Mouse (Mus musculus) cerebellum, adult 11-12 months (tissue): ENCODE data around the gene Sik3.

ENCODE experiments used
- DNase-seq: peaks from one replicate; pipeline ENCODE4 v3.0.0; 2022

The Sik3 gene

DNA sequence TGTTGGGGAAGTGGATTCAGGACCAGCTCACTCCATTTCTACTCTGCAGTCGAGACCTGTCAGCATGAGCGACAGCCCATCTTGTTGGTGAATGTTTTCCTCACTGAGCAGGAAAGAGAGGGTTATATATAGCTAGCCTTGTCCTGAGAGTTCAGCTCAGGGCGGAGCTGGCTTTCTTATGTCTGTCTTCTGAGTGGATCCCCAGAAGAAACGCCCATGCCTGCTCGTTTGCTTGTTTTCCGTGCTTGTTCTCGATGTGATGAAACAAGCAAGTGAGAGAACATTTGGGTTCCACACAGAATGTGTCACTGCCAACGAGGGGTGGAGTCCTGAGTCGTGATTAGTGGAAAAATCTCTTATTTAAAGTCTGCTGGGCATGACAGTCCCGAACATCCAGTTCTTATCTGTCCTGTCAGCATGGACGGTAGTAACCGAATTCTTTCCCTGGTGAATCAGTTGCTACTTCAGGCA lies 184.1 kb downstream of the Sik3 start:
- DNase-seq: no peak

DNA sequence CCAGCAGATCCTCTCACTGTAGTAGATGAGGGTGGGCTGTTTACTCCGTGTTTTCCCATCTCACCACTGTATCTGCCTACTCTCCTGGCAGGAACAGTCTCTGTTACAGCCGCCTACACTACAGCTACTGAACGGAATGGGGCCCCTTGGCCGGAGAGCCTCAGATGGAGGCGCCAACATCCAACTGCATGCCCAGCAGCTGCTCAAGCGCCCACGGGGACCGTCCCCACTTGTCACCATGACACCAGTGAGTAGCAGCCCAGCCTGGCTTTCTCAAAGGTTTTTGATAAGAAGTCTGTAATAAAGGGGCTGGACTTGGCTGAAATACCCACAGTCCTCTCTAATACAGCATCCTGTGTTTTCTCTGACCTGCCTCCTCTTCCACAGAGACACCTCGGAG lies 185.8 kb downstream of the Sik3 start:
- no peak for DNase-seq

DNA sequence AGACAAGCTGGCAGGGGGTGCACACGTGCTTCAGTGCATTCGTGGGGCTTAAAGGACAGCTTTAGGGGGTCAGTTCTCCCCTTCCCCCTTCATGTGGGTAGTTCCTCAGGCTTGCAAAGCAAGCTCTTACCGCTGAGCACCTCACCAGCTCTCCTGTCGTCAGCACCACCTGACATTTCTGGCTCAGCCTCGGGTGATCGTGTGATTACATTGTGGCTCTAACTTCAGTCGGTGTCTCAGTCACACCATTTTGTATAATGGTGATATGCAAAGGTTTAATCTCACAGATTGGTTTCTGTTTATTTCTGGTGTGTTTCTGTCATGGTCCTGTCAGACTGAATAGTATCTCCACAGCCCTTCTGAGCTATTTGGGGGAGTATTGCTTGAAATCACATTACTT lies 186.3 kb downstream of the Sik3 start:
- DNase-seq: no peak

DNA sequence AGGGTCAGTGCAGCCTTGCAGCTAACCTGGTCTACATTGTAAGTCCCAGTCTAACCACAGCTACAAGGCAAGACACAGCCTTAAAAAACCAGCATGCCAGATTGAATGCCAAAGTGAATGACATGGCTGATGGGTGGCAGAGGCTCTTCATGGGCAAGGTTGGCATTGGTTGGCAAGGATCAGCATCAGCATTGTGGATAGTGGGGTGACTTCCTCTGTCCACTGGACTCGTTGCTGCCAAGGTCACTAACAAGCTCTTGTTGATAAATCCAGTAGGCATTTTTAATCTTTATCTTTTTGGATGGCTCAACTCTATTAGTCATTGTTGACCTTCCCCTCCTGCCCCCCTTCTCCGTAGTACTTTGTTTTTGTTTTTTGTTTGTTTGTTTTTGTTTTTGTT lies 187.0 kb downstream of the Sik3 start:
- no peak for DNase-seq

DNA sequence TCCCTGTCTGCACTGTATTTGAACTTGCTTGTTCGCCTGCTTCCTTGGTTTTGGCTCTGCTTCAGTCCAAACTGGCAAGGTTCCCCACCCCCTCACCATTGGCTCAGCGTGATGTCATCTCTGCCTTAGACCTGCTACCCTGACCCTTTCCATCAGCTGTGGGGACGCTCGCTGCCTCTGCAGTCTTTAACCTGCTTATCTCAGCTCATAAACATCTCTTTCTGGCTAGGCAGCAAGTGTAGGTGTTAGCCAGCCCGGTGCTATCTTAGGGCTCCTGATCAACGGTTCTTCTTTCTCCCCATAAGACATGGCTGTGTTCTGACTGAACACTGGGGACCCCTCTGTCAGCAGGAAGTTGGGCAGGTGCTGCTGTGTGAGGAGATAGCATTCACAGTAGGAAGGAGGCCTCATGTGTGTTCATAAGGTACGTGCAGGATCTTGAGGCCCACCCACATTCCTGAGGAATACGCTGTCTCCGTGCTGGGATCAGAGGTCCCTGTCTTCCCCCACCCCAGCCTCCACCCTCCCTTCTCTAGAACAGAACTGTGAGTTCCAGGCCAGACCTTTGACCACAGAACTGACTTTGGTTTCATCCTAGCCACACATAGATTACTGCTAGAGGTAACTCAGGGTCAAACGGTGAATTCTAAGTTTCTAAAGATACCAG lies 194.3 kb downstream of the Sik3 start:
- DNase-seq: no peak

DNA sequence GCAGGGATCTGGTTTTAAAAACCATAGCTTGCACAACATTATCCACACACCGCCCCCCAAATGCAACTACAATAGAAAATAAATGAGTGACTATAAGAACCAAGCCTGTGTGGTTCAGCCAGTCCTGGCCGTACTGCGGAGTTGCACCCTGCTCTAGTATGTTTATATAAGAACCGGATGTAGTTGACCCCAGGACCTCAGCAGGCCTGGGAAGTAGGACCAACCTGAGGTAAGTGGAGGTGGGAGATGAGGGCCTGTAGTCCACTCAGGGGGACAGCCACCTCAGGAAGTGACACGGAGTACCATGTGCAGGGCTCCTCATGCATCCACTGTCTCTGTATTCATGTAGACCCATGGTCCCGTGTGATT lies 194.9 kb downstream of the Sik3 start:
- DNase-seq: no peak

DNA sequence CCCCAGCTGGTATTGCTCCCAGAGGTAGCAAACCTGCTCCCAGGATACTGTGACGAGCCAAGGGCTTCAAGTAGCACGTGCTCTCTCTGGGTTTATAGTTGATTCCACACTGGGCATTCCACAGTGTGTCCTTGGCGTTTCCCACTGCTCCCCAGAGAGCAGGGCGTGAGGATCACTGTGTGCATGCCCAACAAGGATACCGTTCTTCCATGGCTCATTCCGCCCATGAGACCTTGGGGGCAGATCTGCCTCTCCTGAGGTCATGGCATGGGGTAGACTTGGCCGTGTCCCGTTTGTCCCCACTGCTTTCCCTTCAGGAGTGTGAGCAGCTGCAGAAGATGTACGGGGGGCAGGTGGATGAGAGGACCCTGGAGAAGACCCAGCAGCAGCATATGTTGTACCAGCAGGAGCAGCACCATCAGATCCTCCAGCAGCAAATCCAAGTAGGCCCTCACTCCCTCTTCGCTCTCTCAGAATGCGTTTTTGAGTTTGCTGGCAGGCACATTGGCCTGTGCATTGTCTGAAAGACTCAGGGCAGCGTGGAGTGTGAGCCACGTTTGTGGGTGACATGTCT lies 195.9 kb downstream of the Sik3 start:
- peak; percentile 64 for DNase-seq

DNA sequence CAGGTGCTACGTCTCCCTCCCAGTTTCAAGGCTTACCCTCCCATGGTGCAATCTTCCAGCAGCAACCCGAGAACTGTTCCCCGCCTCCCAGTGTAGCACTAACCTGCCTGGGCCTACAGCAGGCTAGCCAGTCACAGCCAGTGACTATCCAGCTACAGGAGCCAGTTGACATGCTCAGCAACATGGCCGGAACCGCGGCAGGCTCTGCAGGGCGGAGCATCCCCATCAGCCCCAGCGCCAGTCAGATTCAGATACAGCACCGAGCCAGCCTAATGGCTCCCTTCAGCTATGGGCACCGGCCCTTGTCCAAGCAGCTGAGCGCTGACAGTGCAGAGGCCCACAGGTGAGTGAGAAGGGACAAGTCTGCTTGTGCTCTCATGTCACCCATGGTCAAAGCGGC lies 197.9 kb downstream of the Sik3 start:
- no peak for DNase-seq

DNA sequence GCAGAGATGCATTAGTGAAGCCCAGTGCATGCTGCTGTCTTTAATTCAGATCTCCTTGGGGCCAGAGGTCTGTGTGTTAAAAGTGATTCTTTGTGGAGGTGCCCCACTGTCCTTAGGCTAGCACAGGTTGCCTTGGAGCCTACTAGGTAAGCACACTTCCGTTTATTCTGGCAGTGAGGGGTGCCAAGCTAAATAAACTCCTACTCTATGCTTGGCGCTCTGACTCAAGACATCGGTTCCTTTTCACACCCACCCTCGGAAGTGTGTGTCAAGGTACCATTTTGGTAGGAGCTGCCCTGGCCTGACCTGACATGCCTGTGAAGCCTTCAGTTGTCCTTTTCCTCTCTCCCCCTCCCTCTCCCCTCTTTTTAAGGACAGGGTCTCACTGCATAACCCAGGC lies 201.7 kb downstream of the Sik3 start:
- no peak for DNase-seq

DNA sequence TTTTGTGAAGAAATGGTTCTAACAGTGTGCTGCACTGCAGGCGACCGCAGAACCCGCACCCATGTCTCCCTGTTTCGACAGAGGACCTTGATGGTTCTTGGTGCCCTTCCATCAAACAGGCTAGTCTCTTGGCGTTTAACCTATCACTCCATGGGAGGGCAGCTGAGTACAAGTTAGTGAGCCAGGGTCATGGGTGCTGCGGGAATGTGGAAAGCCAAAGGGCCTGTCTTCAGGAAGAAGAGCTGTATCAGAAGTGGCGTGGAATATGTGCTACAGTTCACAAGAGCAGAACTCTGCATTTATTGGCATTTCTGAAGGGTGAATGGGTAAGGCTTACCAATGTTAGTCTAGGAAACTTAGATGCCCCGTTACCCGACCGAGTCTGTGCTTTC lies 202.3 kb downstream of the Sik3 start:
- DNase-seq: no peak

DNA sequence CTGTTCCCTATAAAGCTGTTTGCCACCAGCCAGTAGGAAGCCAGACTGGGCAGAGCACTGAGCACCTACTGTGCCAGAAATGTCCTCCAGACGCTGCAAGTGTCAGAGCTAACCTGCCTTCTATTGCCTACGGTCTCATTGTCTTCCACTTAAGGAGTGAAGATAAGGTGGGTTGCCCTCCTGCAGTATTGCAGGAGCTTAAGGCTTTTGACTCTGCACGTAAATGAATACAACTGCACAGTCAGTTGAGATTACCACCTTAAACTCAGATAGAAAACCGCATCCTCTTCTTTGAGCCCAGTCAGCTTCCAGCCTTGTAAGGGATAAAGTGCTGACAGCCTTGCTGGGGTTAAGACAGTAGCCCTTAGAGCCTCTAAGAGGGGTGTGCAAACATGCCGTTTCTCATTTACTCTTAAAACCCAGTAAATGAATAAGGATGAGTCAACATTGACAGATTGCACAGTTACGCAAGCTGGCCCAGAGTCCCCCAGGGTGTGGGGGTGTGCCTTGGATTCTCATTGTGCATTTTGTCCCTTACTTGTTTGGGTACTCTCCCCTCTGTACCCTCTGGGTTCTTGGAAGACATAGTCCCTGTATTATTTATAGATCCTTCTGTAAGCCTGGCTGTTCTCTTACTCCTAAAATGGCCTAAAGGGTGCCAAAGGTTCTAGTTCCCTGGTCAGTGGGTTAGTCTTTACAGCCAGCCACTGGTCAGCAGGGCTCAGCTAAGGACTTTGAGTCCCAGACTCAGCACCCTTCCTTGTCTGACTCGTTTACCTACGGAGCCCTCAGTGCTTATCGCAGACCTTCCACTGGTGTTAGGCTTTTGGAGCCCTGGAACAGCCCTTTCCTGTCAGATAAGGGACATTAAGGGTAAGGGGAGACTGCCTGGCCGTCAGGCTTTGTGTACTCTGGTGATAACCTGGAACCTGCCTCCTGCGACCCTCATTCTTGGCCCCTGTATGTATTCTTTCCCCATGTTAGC lies 203.0 kb downstream of the Sik3 start:
- peak; percentile 59 for DNase-seq

DNA sequence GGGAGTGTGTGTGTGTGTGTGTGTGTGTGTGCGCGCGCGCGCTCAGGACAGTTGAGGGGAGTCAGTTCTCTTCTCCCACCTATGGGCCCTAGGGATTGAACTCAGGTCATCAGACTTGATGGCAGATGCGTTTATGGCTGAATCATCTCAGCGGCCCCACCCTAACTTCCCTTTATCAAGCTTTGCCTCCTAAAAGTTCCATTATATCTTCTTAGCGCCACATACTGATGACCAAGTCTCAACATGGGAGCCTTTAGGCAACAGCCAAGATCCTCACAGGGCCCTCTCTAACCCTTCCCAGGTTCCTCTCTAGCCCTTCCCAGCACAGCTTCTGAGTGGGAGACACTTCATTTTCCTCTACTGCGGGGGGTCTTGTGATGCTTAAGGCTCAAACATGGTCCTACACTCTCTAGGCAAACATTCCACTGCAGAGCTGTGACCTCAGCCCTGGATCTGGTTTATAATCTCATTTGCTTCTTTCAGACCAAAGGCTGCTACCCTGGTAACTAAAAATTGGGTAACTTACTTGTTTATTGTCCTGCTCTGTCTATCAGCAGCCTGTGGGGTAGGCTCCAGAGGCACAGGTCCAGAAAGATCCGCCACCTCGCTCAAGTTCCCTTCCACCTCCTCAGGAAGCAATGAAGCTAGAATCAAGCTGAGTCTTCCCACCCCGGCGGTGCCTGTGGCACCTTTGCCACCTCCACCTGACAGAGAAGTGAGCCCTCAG lies 204.3 kb downstream of the Sik3 start:
- no peak for DNase-seq

DNA sequence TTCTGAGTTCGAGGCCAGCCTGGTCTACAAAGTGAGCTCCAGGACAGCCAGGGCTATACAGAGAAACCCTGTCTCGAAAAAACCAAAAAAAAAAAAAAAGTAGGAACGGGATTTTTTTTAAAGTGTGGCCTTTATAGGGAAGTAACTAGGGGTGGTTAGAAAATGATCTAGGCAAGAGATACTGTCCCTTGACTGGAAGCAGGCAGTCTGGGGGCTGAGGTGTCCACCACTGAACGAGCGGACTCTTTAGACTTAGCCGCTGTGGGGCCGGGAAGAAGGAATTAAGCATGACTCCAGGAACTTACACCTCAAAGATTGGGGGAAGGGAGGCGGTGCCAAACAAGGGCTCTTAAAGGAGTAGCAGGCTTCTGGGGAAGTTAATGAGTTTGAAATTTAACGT lies 205.6 kb downstream of the Sik3 start:
- no peak for DNase-seq

DNA sequence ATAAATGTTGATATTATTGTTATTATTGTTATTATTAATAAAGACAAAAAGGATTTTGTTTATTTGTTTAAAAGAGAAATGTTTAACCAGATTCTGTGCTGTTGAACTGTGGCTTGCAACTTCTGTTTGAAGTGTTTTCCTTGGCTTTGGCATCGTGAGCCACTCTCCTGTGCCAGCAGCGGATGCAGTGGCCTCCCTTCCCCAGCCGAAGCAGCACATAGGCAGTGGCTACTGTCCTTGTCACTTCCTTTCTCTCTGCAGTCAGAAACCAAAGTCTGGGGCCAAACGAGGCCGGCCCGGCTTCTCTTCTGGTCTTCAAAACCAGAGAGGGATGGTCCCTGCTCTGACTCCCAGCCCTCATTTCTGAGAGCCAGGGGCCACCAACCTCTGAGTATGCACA lies 210.5 kb downstream of the Sik3 start:
- no peak for DNase-seq

DNA sequence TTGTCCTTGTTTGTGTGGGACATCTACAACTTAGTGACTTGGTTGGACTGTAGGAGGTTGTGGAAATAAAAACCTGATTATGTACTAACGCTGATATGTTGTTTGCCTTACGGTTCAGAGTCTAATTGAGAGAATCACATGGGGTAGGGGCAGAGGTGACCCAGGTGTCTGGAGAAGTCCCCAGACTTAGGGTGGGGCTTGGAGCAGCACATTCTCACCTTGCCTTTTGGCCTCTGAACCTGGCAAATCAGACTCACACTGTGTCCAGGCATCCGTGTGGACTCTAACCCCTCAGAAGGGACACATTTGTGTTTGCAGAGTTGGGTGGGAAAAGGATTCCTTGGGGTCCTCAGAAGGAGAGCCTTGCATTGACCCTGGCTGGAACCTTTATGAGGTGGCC lies 211.5 kb downstream of the Sik3 start:
- no peak for DNase-seq

DNA sequence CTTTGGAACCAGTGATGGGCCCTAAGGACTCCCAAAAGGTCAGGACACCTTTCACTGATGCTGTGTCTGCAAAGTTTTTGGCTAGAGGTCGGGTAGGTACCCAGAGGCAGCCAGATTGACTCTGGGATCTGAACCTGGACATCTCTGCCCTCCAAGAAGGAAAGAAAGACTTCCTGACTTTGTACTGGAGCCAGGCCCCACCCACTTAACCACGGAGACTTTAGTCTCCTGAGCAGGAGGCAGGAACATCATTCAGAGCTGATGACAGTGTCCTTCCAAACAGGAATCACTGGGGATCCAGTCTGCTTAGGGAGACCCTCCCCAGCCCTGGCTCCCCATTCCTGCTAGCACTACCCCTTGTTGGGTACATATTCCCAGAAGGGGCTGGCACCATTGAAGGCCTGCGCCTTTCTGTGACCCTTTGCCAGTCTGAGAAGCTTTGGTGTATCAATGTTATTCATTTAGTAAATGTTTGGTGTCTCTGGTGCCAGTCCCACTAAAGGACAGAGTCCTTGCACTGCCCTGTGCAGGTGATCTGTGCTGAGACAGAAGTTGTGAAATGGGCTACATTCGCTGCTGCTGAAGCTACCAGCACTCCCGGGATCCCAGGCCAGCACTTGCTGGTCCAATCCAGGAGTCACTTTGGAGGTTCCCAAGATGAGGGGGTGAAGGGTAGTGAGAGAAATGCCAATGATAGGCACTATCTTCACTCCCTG lies 212.5 kb downstream of the Sik3 start:
- no peak for DNase-seq

DNA sequence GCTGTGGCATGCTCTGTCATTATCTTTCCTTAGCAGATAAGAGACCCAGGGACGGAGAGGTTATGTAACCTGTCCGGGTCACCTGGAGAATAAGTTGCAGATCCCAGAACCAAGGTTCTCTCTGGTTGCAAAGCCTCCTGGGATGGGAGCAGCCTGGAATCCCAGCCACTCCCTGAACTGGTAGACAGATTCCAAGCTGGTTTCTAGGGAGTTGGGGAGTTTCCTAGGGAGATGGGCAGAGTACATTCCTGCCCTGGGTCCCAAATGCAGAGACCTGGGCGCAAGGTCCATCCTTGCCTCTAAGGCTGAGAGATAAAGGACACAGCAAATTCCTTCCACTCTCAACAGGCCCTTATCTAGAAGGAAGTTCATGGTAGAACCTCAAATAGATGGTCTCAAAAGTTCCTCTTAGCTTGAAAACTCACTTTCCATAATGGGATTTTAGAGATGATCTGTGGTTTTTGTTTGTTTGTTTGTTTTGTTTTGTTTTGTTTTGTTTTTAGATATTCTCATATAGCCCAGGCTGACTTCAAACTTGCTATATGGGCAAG lies 214.5 kb downstream of the Sik3 start:
- DNase-seq: no peak

DNA sequence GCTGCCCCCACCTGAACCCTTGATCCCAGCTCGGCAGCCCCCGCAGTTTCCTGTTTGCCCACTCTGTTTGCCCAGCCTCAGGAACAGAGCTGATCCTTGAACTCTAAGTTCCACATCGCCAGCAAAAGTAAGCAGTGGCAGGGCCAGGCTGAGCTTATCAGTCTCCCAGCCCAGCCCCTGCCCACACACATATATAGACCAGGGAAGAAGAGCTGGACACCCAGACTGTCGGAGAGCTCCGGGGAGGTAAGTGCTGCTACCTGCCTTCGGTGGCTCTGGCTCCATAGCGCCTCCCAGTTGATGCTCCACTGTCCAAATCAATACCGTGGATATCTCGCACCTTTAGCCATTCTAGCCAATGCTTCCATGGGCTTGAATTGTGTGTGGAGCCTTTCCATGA lies 215.9 kb downstream of the Sik3 start, which contains the start of gene Apoa1:
Gene Apoa1, plus strand, starts transcription at position 90 of the 400 bp plus-strand sequence.
- DNase-seq: no peak

DNA sequence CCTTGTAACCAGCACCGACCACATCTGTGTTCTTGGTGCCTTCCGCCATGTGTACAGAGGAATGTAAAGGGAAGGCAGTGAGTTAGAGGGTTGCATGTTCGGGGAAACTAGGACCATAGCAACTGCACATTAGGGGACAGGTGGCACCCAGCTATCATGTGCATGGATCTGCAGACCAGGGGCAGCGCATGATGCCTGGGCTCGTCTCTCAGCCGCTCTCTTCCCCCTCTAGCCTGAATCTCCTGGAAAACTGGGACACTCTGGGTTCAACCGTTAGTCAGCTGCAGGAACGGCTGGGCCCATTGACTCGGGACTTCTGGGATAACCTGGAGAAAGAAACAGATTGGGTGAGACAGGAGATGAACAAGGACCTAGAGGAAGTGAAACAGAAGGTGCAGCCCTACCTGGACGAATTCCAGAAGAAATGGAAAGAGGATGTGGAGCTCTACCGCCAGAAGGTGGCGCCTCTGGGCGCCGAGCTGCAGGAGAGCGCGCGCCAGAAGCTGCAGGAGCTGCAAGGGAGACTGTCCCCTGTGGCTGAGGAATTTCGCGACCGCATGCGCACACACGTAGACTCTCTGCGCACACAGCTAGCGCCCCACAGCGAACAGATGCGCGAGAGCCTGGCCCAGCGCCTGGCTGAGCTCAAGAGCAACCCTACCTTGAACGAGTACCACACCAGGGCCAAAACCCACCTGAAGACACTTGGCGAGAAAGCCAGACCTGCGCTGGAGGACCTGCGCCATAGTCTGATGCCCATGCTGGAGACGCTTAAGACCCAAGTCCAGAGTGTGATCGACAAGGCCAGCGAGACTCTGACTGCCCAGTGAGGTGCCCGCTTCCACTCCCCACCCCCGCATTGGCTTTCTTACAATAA lies 217.2 kb downstream of the Sik3 start:
- peak; percentile 95 for DNase-seq

DNA sequence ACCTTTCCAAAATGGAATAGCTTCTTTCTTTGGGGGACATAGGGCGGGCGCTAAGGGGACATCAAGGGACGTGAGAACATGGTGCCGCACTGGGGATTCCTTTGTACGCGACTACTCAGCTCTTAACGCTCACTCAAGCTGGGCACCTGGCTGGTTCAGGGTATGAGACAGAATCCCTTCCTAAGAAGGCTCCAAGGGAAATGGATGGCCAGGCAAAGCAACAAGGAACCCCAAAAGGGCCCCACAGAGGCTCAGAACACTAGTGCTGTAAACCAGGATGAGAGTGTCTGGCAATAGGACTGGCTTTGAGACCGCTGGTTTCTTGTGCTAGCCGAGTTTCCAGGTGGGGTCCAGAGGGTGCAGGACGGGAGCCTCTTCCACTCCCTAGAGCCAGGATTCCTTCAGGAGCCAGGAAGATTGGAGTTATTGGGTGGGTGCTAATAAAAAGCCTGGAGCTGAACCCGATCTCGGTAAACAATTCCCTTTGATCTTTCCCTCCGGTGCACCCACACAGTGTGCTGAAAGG lies 217.9 kb downstream of the Sik3 start:
- DNase-seq: no peak

DNA sequence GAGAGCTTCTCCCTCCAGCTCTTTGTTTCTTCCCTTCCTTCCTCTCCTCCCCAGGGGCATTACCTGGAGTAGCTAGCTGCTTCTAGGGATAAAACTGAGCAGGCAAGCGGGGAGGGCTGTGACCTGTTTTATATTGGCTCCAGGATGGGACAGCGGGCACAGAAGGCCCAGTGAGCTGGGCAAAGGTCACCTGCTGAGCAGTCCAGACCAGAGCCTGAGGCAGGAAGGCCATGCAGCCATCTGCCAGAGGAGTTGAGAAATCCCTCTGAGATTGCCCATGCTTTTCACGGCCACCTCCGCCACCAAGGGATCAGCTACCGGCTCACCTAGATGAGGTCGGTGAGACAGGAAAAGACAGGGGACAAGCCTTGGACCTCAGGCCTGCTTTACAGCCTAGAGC lies 222.6 kb downstream of the Sik3 start:
- peak; percentile 63 for DNase-seq

DNA sequence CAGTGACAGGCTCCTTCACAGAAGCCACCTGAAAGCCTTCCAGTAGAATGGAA lies 222.8 kb downstream of the Sik3 start, which contains the start of gene Apoc3:
Gene Apoc3, minus strand, starts transcription at position 41 of the 53 bp plus-strand sequence.
- no peak for DNase-seq
